Mouse (Mus musculus) MEL (cell line): ENCODE results near the gene Boc. TPM values are rescaled to one million over a fixed set of nuclear protein-coding genes. Genes with fewer than 3 reads are reported as not detected.

Experiments used
- DNase-seq: peaks from one replicate; pipeline ENCODE4 v3.0.0; 2011; ENCODE audit warnings: low read depth, low spot score
- H3K27ac ChIP-seq: 2 replicates; pipeline ENCODE4 v1.5.1; 2012; ENCODE audit warnings: low read depth, mild to moderate bottlenecking, control low read depth, low read length, moderate library complexity; ENCODE audit not compliant: control insufficient read depth
- H3K27me3 ChIP-seq, 2 experiments: fragments of 150-350 bp in 1 of 2; sonication (generic) in 1 of 2; 2 replicates each; pipeline ENCODE4 v1.6.1; 2012; ENCODE audit warnings: low read length in 2 of 2, mild to moderate bottlenecking in 2 of 2, improper control_type of control experiment in 1 of 2, moderate library complexity in 1 of 2; ENCODE audit not compliant: insufficient read depth in 2 of 2, control insufficient read depth in 1 of 2
- H3K36me3 ChIP-seq, 2 experiments: 2 replicates each; pipeline ENCODE4 v1.6.1; 2012 to 2014; ENCODE audit warnings: low read length in 2 of 2, improper control_type of control experiment in 1 of 2, inconsistent platforms in 1 of 2, mild to moderate bottlenecking in 1 of 2; ENCODE audit not compliant: insufficient read depth in 2 of 2, control insufficient read depth in 1 of 2
- H3K4me1 ChIP-seq, 2 experiments: fragments of 150-350 bp in 1 of 2; sonication (generic) in 1 of 2; 2 replicates each; pipeline ENCODE4 v1.6.1; 2012; ENCODE audit warnings: low read length in 2 of 2, improper control_type of control experiment in 1 of 2, mild to moderate bottlenecking in 1 of 2; ENCODE audit not compliant: insufficient read depth in 2 of 2, control insufficient read depth in 1 of 2
- H3K4me3 ChIP-seq, 2 experiments: fragments of 150-350 bp in 1 of 2; sonication (generic) in 1 of 2; 2 replicates each; pipeline ENCODE4 v1.5.1; 2012; ENCODE audit warnings: low read depth in 2 of 2, low read length in 2 of 2, mild to moderate bottlenecking in 2 of 2, moderate library complexity in 2 of 2, control low read depth in 1 of 2, improper control_type of control experiment in 1 of 2; ENCODE audit not compliant: control insufficient read depth in 1 of 2, insufficient read depth in 1 of 2
- H3K79me2 ChIP-seq: 2 replicates; pipeline ENCODE4 v1.6.1; 2012; ENCODE audit warnings: mild to moderate bottlenecking, low read length, moderate library complexity; ENCODE audit not compliant: control insufficient read depth, poor library complexity, insufficient read depth
- H3K9ac ChIP-seq: 2 replicates; pipeline ENCODE4 v1.6.1; 2012; ENCODE audit warnings: low read depth, mild to moderate bottlenecking, control low read depth, low read length, moderate library complexity; ENCODE audit not compliant: control insufficient read depth, poor library complexity, severe bottlenecking
- H3K9me3 ChIP-seq: fragments of 150-350 bp; sonication (generic); replicated peaks from 2 replicates; pipeline ENCODE4 v1.6.1; 2012; ENCODE audit warnings: mild to moderate bottlenecking, low read length, improper control_type of control experiment, moderate library complexity; ENCODE audit not compliant: insufficient read depth
- CHD1 ChIP-seq: IDR thresholded peaks from 2 replicates; pipeline ENCODE4 v1.6.1; 2012; ENCODE audit warnings: low read depth, mild to moderate bottlenecking, inconsistent platforms, low read length, improper control_type of control experiment
- CTCF ChIP-seq, 3 experiments: IDR thresholded peaks in 2 of 3; conservative IDR thresholded peaks in 1 of 3; 2 replicates each; pipeline ENCODE4 v1.5.1; 2011 to 2012; ENCODE audit warnings: low read length in 3 of 3, low read depth in 2 of 3, mild to moderate bottlenecking in 2 of 3, improper control_type of control experiment in 1 of 3, inconsistent platforms in 1 of 3, mixed read lengths in 1 of 3, moderate library complexity in 1 of 3; ENCODE audit not compliant: control insufficient read depth in 1 of 3, insufficient read depth in 1 of 3, poor library complexity in 1 of 3, severe bottlenecking in 1 of 3
- EP300 ChIP-seq, 2 experiments: IDR thresholded peaks; 2 replicates each; pipeline ENCODE4 v1.6.1; 2011; ENCODE audit warnings: improper control_type of control experiment in 2 of 2, low read length in 2 of 2, low read depth in 1 of 2, mild to moderate bottlenecking in 1 of 2
- GATA1 ChIP-seq: IDR thresholded peaks from 2 replicates; pipeline ENCODE4 v1.6.1; 2011; ENCODE audit warnings: low read depth, low read length, improper control_type of control experiment
- MAX ChIP-seq: IDR thresholded peaks from 2 replicates; pipeline ENCODE4 v1.6.1; 2011; ENCODE audit warnings: low read length, improper control_type of control experiment
- MAZ ChIP-seq: IDR thresholded peaks from 2 replicates; pipeline ENCODE4 v1.6.1; 2012; ENCODE audit warnings: low read depth, mild to moderate bottlenecking, inconsistent platforms, low read length, improper control_type of control experiment
- MYB ChIP-seq: IDR thresholded peaks from 2 replicates; pipeline ENCODE4 v1.6.1; 2011; ENCODE audit warnings: mild to moderate bottlenecking, low read depth, low read length, improper control_type of control experiment
- MYC ChIP-seq: IDR thresholded peaks from 2 replicates; pipeline ENCODE4 v1.6.1; 2011; ENCODE audit warnings: low read depth, mild to moderate bottlenecking, low read length, improper control_type of control experiment, moderate library complexity
- NELFE ChIP-seq: IDR thresholded peaks from 2 replicates; pipeline ENCODE4 v1.6.1; 2011; ENCODE audit warnings: low read depth, low read length, improper control_type of control experiment
- NRF1 ChIP-seq: IDR thresholded peaks from 2 replicates; pipeline ENCODE4 v1.6.1; 2014; ENCODE audit warnings: low read depth, mild to moderate bottlenecking, inconsistent platforms, low read length, improper control_type of control experiment, moderate library complexity; ENCODE audit not compliant: poor library complexity, insufficient read depth, severe bottlenecking
- RCOR1 ChIP-seq: IDR thresholded peaks from 2 replicates; pipeline ENCODE4 v1.6.1; 2012; ENCODE audit warnings: low read depth, mild to moderate bottlenecking, inconsistent platforms, low read length, improper control_type of control experiment
- TAL1 ChIP-seq: IDR thresholded peaks from 2 replicates; pipeline ENCODE4 v1.6.1; 2012; ENCODE audit warnings: mild to moderate bottlenecking, inconsistent platforms, low read length, moderate library complexity, mixed read lengths
- TBP ChIP-seq: IDR thresholded peaks from 2 replicates; pipeline ENCODE4 v1.8.0; 2011; ENCODE audit warnings: low read depth, low read length, improper control_type of control experiment
- ZNF384 ChIP-seq: IDR thresholded peaks from 2 replicates; pipeline ENCODE4 v1.6.1; 2012; ENCODE audit warnings: low read depth, mild to moderate bottlenecking, inconsistent platforms, low read length, improper control_type of control experiment
- polyA plus RNA-seq, 2 experiments: library from polyadenylated mRNA; stranded (reverse) in 1 of 2; unstranded in 1 of 2; fragments of >175 nt in 1 of 2; fragments of >200 nt in 1 of 2; gene quantifications; 2 replicates each; pipeline versions ENCODE4 v1.2.1 to v1.2.4; 2012; ENCODE audit warnings: low replicate concordance in 2 of 2, low read depth in 1 of 2; ENCODE audit not compliant: insufficient read length in 2 of 2, insufficient read depth in 1 of 2, missing spikeins in 1 of 2
- total RNA-seq: library from RNA; depleted of rRNA; stranded (reverse); fragments of 300-350 nt; gene quantifications from 2 replicates; pipeline ENCODE4 v1.2.3, GENCODE M21; 2012

The Boc gene
- total and polyA plus RNA-seq, 3 experiments: not detected

DNA sequence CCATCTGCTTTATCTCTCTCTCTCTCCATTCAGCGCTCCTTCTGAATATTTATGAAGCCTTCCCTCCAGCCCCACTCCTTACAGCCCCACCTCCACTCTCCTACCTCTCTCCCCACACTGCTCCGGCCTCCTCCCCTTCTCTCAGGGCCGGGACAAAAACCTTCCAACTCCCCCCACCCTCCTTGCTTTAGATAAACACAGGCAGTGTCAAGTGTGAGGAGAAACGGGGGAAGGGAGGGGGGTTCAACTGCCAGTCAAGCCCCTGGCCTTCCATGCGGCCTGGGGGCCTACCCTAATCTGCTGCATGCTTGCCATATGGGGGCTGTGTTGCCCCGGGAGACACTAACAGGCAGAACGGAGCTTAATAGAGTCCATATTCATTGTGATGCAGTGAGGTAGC is 27.9 kb downstream of the Boc start:
- H3K27ac ChIP-seq: no peak overlapping the region
- H3K36me3 ChIP-seq: no peaks in the 10 kb centered on the region
- TF ChIP-seq ZNF384 (no peak), GATA1 (no peak), MAZ (no peak), MYC (no peak)
- TF ChIP-seq, all 39 proteins: peak for 0
- no peak for DNase-seq
- Histone ChIP-seq H3K9me3 (no peaks in the 10 kb centered on the region), H3K27me3 (no peaks in the 10 kb centered on the region), H3K4me1 (no peaks in the 10 kb centered on the region), H3K79me2 (no peaks in the 10 kb centered on the region), H3K4me3 (no peak overlapping the region), H3K9ac (no peak overlapping the region)

DNA sequence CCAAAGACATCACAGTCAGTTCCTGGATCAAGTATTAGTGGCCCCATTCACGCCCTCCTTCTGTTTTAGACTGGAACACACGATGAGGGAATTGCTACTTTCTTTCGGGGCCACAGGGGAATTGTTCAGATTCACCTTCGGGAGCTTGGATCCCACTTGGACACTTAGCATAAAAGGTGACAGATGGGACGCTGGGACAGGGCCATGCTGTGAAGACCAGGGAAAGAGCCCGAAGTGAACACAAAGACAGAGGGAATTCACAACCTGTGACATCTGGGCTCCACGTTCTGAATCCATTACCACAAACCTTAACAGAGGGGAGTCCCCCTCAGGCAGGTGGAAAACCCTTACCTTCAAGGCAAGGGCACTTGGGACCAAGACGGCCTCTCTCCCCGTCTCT is 28.5 kb downstream of the Boc start:
- no peaks in the 10 kb centered on the region for H3K36me3 ChIP-seq
- no peaks in the 10 kb centered on the region for H3K4me1 ChIP-seq
- H3K4me3 ChIP-seq: no peak overlapping the region
- H3K79me2 ChIP-seq: no peaks in the 10 kb centered on the region
- TF ChIP-seq TBP (no peak), NELFE (no peak)
- TF ChIP-seq, all 39 proteins: peak for 0
- DNase-seq: no peak
- no peak overlapping the region for H3K27ac ChIP-seq
- H3K9me3 ChIP-seq: no peaks in the 10 kb centered on the region
- no peaks in the 10 kb centered on the region for H3K27me3 ChIP-seq
- H3K9ac ChIP-seq: no peak overlapping the region

DNA sequence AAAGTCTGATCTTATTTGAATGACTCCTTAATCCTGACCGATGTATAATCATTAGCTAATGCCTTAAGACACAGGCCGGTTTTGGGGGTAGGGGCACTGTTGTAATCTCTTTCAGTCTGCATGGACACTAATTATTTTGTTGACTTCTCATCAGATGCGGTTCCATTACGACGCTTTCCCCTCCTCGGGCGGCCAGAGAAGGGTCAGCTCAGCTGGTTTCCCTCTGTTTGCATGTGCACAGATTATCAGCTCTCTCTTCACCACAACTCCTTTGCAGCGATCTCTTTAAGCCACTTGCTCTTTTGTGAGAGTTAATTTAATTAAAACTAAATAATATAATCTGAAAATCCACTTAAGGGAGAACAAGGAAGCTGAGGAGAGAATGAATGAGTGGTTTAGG is 29.0 kb downstream of the Boc start:
- no peaks in the 10 kb centered on the region for H3K27me3 ChIP-seq
- TF ChIP-seq NRF1 (no peak), TBP (no peak), CTCF (IDR thresholded peaks at IDR 0.05 in 2 of 3, conservative IDR thresholded peaks at IDR 0.05 in 1 of 3; ENCODE audit: control insufficient read depth in 1 of 3, insufficient read depth in 1 of 3, low read depth in 2 of 3, low read length in 3 of 3, poor library complexity in 1 of 3, severe bottlenecking in 1 of 3) (no peak), MAZ (no peak), MYB (no peak), RCOR1 (no peak), TAL1 (no peak)
- H3K36me3 ChIP-seq: no peaks in the 10 kb centered on the region
- H3K4me3 ChIP-seq: no peak overlapping the region
- H3K9ac ChIP-seq: no peak overlapping the region
- H3K27ac ChIP-seq: no peak overlapping the region
- no peaks in the 10 kb centered on the region for H3K9me3 ChIP-seq
- no peaks in the 10 kb centered on the region for H3K79me2 ChIP-seq
- no peak for DNase-seq
- H3K4me1 ChIP-seq: no peaks in the 10 kb centered on the region

DNA sequence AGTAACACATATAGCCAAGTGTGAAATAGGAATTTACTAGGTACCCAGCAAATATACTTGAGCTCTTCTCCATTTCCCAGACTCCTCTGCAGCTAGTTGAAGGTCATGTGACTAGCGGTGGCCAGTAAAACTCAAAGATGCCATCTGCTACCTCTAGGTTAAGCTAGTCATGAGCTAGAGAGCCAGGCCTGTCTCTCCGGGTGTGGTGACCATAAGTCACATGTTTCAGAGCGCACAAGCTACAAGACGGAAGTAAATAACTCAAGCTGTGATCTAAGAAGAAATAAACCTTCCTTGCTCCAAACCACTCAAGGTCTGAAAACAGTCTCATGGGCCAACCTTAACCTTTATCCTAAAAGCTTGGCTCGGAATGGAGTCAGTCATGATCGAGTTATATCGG is 29.7 kb downstream of the Boc start:
- no peaks in the 10 kb centered on the region for H3K4me1 ChIP-seq
- no peak overlapping the region for H3K27ac ChIP-seq
- no peak overlapping the region for H3K4me3 ChIP-seq
- no peaks in the 10 kb centered on the region for H3K79me2 ChIP-seq
- H3K9ac ChIP-seq: no peak overlapping the region
- DNase-seq: no peak
- H3K36me3 ChIP-seq: no peaks in the 10 kb centered on the region
- H3K27me3 ChIP-seq: no peaks in the 10 kb centered on the region
- no peak for TF ChIP-seq MAX
- TF ChIP-seq EP300 (IDR thresholded peaks at IDR 0.05; ENCODE audit: low read depth in 1 of 2, low read length in 2 of 2): no peak
- TF ChIP-seq CHD1: no peak
- no peak for TF ChIP-seq NELFE
- no peaks in the 10 kb centered on the region for H3K9me3 ChIP-seq
